Mouse (Mus musculus): ENCODE data around the gene Tnfrsf13c. TPM values are rescaled to one million over a fixed set of nuclear protein-coding genes. Genes with fewer than 3 reads are reported as not detected.

Gene Tnfrsf13c
- polyA plus RNA-seq, 1 experiment from 2014 or later, result not detected

DNA sequence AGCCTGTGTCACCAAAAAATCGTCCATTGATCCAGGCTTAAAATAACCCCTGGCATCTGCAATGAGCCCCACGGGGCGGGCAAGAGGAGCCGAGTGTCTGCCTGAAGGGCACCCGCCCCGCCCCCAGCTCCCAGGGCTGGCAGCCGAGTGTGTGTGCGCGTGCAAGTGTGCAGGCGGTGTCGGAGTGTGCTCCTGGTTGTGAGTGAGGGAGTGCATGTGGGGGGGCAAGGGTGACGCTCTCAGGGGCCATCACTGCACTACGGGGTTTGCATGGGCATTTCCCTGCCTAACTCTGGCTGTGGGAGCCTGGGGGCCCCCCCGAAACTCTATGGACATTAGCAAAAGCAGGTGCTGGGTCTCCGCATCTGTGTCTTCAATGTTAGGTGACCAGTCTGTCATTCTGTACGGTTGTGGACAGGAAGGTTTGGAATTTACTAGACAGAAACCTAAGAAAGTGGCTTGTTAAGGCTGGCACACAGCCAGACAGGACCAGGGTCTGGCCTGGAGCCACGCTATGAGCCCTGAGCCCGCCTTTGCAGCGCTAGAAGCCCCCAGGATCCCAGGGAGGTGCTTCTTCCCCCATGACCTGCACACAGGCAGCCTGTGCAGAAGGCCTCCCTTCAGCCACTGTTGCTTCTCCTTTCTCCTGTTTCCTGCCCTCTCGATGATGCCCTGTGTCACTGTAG lies 7.9 kb downstream of the Tnfrsf13c start:
- Histone ChIP-seq H3K4me1 (ENCODE audit: control insufficient read depth, insufficient read depth, low read length) (peaks cover 12% of the 10 kb centered on the region; the same call in 1 of the 2 replicates), H3K27ac (ENCODE audit: low read length) (no peak overlapping the region), H3K9me3 (ENCODE audit: control insufficient read depth, low read depth, low read length) (no peaks in the 10 kb centered on the region), H3K36me3 (ENCODE audit: control insufficient read depth, insufficient read depth, low read length) (no peaks in the 10 kb centered on the region), H3K27me3 (ENCODE audit: control insufficient read depth, insufficient read depth, low read length) (peaks cover 33% of the 10 kb centered on the region), H3K9ac (replicated peaks; ENCODE audit: low read depth, low read length) (no peak overlapping the region), H3K4me3 (ENCODE audit: low read depth, low read length) (no peak overlapping the region), H3K4me2 (replicated peaks; ENCODE audit: low read depth, low read length) (no peak overlapping the region)
- no peak for ATAC-seq (ENCODE audit: insufficient number of reproducible peaks, insufficient read depth, low FRiP score, low read depth)
- WGBS, result 51% methylated on average over 20 of the region's 20 CpGs

DNA sequence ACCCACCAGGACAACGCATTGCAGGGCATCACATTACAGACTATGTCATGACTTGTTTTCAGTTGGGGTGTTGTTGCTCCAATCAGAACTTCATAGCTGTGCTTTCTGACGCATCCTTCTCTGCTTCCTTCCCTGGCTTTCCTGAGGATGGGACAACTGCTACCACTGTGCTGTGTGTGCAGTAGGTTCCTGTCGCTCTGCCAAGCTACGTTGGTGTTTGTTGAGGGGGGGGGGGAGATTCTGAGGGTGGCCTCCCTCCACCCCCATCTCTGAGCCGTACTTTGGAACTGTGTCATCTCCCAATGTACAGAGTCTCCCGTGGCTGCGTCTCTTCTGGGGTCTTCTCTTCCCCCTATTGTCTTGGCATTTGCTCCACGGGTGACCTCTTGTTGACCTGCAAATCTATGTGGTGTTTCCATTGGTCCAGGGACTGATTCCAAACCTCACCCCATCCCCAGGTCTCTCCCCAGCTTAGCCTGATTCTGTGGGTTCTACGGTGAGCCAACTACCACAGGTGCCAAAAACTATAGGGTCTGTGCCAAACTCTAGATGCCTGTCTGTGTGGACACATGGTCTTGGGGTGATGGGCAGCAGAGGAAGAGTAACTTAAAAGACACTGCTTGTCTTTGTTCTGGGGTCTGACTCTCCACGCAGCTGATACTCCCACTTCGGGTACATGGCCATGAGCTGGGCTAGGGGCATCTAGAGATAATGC lies 8.7 kb downstream of the Tnfrsf13c start:
- 34% methylated on average over 11 of the region's 11 CpGs for WGBS
- H3K9ac ChIP-seq (replicated peaks; ENCODE audit: low read depth, low read length), result no peak overlapping the region
- no peaks in the 10 kb centered on the region for H3K36me3 ChIP-seq (ENCODE audit: control insufficient read depth, insufficient read depth, low read length)
- H3K4me1 ChIP-seq (ENCODE audit: control insufficient read depth, insufficient read depth, low read length), result peaks cover 12% of the 10 kb centered on the region; the same call in 1 of the 2 replicates
- ATAC-seq (ENCODE audit: insufficient number of reproducible peaks, insufficient read depth, low FRiP score, low read depth), result no peak
- no peaks in the 10 kb centered on the region for H3K9me3 ChIP-seq (ENCODE audit: control insufficient read depth, low read depth, low read length)
- H3K4me2 ChIP-seq (replicated peaks; ENCODE audit: low read depth, low read length), result no peak overlapping the region
- no peak overlapping the region for H3K4me3 ChIP-seq (ENCODE audit: low read depth, low read length)
- H3K27me3 ChIP-seq (ENCODE audit: control insufficient read depth, insufficient read depth, low read length), result peaks cover 41% of the 10 kb centered on the region
- no peak overlapping the region for H3K27ac ChIP-seq (ENCODE audit: low read length)

DNA sequence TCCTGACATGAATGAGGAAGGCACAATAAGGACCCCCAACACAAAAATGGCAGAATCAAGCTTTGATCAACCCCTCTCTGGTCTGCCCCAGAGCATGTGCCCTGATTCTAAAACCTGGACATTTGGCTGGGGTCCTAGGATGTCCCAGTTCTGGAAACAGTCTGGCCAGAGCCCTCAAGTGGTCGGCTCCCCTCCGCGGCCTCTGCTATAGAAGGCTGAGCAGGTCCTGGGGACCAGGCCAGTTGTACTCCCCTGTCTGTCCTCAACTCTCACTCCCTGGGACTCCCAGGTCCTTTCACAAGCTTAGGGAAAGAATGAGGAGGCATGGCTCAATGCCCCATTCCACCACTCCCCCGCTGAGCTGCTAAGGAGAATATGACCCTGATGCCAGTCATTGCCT lies 10.9 kb downstream of the Tnfrsf13c start:
- H3K9me3 ChIP-seq (ENCODE audit: control insufficient read depth, low read depth, low read length), result no peaks in the 10 kb centered on the region
- H3K27me3 ChIP-seq (ENCODE audit: control insufficient read depth, insufficient read depth, low read length), result peaks cover 52% of the 10 kb centered on the region
- H3K4me2 ChIP-seq (replicated peaks; ENCODE audit: low read depth, low read length), result no peak overlapping the region
- H3K27ac ChIP-seq (ENCODE audit: low read length), result no peak overlapping the region
- no peak for ATAC-seq (ENCODE audit: insufficient number of reproducible peaks, insufficient read depth, low FRiP score, low read depth)
- H3K36me3 ChIP-seq (ENCODE audit: control insufficient read depth, insufficient read depth, low read length), result no peaks in the 10 kb centered on the region
- peaks cover 12% of the 10 kb centered on the region; the same call in 1 of the 2 replicates for H3K4me1 ChIP-seq (ENCODE audit: control insufficient read depth, insufficient read depth, low read length)
- H3K9ac ChIP-seq (replicated peaks; ENCODE audit: low read depth, low read length), result no peak overlapping the region
- H3K4me3 ChIP-seq (ENCODE audit: low read depth, low read length), result 0 out of 2 replicates have a peak overlapping the region, but pooled peaks have one; percentile 42
- WGBS, result 22% methylated on average over 4 of the region's 4 CpGs

DNA sequence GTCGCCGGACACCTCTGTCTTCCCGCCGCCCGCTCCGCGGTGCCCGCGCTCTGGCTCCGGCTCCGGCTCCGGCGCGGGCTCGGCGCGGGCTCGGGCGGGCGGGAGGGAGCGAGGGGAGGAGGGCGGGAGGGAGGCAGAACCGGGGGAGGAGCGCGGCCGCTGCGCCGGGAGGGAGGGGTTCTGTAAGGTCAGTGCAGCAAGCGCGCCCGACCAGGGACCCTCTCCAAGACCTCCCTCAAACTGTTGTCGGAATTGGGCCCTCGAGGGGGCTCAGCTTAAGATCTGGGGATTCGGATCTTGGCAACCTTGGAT lies 11.5 kb downstream of the Tnfrsf13c start, which contains the start of gene Shisa8:
TSS of gene Shisa8 (minus strand) at position 64 of the 312 bp plus-strand sequence.
- ATAC-seq (ENCODE audit: insufficient number of reproducible peaks, insufficient read depth, low FRiP score, low read depth), result no peak
- peak within 1 kb of the TSS; percentile 85 for H3K4me2 ChIP-seq (replicated peaks; ENCODE audit: low read depth, low read length)
- H3K36me3 ChIP-seq (ENCODE audit: control insufficient read depth, insufficient read depth, low read length), result no peaks in the 10 kb centered on the region
- no peak within 1 kb of the TSS for H3K27ac ChIP-seq (ENCODE audit: low read length)
- peaks cover 54% of the 10 kb centered on the region for H3K27me3 ChIP-seq (ENCODE audit: control insufficient read depth, insufficient read depth, low read length)
- no peak within 1 kb of the TSS for H3K9ac ChIP-seq (replicated peaks; ENCODE audit: low read depth, low read length)
- H3K9me3 ChIP-seq (ENCODE audit: control insufficient read depth, low read depth, low read length), result no peaks in the 10 kb centered on the region
- H3K4me3 ChIP-seq (ENCODE audit: low read depth, low read length), result peak within 1 kb of the TSS; percentile 42
- peaks cover 12% of the 10 kb centered on the region; the same call in 1 of the 2 replicates for H3K4me1 ChIP-seq (ENCODE audit: control insufficient read depth, insufficient read depth, low read length)
- WGBS, result 2% methylated on average over 30 of the region's 34 CpGs

DNA sequence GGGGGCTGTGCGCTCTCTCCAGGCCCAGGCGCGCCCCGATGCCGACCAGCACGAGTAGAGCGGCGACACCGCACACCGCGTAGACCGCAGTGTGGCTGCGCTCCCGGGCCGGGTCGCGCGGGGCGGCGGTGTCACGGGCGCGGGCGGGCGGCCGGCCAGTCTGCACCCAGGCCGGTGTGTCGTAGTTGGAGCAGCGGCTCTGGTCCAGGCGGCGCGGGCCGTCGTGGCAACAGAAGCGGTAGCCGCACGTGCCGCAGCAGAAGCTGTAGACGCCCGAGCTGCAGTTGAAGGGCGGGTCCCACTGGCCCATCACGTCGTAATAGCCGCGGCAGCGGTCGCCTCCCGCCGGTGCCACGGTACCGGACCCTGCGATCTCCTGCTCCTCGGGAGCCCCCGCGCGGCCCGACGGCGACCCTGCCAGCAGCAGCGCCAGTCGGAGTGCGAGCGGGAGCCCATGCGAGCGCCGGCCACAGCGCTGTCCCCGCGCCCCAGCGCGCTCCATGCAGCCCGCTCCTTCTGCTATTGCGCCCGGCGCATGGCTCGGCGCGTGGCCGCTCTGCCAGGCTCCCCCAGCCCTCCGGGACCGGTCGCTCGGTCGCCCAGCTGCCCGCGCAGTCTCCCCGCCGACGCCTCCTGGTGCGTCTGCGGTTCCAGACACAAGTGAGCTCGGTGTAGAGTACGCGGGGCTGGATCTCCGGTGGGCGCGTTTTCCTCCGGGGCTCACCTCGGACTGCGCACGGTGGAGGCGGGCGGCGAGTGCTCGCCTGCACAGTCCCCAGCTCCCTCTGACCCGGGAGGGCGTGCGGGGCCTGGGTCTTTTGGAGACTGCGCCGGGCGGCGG lies 12.0 kb downstream of the Tnfrsf13c start:
- Histone ChIP-seq H3K4me3 (ENCODE audit: low read depth, low read length) (peak overlapping the region; percentile 42), H3K4me1 (ENCODE audit: control insufficient read depth, insufficient read depth, low read length) (peaks cover 12% of the 10 kb centered on the region; the same call in 1 of the 2 replicates), H3K4me2 (replicated peaks; ENCODE audit: low read depth, low read length) (peak overlapping the region; percentile 85), H3K9me3 (ENCODE audit: control insufficient read depth, low read depth, low read length) (no peaks in the 10 kb centered on the region), H3K36me3 (ENCODE audit: control insufficient read depth, insufficient read depth, low read length) (no peaks in the 10 kb centered on the region), H3K27me3 (ENCODE audit: control insufficient read depth, insufficient read depth, low read length) (peaks cover 60% of the 10 kb centered on the region), H3K27ac (ENCODE audit: low read length) (no peak overlapping the region), H3K9ac (replicated peaks; ENCODE audit: low read depth, low read length) (no peak overlapping the region)
- WGBS, result under 1% methylated on average over 99 of the region's 112 CpGs
- ATAC-seq (ENCODE audit: insufficient number of reproducible peaks, insufficient read depth, low FRiP score, low read depth), result no peak; the same call in 1 of the 2 replicates

DNA sequence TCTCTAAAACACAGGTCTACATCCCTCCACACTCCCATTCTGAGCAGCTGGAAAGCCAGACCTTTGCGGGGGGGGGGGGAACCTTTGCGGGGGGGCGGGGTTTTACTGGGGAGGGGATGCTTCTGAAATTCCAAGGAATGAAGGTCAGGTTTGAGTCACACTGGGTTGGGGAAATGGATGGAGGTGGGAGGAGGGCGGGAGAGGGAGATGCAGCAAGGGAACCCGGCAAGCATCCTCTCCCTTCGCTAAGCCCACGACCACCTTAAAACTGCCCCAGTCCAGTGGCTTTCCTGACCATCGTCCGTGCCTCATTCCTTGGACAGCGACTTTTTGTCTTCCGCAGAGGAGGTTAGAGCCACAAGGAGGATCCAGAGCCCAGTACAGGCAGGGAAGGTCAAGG lies 12.9 kb downstream of the Tnfrsf13c start:
- WGBS, result 3% methylated on average over 11 of the region's 11 CpGs

DNA sequence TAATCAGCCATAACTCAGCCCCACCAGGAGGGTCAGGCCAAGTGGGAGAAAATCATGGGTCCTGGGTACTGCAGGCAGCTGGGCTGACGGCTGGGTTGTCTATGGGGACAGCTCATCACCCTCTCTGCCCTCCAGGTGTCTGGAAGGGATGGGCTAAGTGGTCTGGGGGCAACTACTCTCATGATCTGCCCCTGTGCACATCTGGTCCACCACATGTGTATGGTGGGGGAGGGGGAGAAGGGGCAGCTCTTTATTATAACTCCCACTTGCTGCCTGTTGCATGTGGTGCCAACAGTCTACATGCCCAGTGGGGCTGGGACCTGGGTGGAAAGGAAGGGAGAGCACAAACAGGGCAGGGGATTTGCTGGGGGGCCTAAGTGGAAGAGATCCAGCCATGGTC lies 13.4 kb downstream of the Tnfrsf13c start:
- Histone ChIP-seq H3K4me3 (ENCODE audit: low read depth, low read length) (no peak overlapping the region), H3K4me2 (replicated peaks; ENCODE audit: low read depth, low read length) (no peak overlapping the region), H3K9me3 (ENCODE audit: control insufficient read depth, low read depth, low read length) (no peaks in the 10 kb centered on the region), H3K9ac (replicated peaks; ENCODE audit: low read depth, low read length) (no peak overlapping the region), H3K4me1 (ENCODE audit: control insufficient read depth, insufficient read depth, low read length) (peaks cover 22% of the 10 kb centered on the region; the same call in 1 of the 2 replicates), H3K27me3 (ENCODE audit: control insufficient read depth, insufficient read depth, low read length) (peaks cover 67% of the 10 kb centered on the region), H3K27ac (ENCODE audit: low read length) (no peak overlapping the region), H3K36me3 (ENCODE audit: control insufficient read depth, insufficient read depth, low read length) (peaks cover 6% of the 10 kb centered on the region; the same call in 1 of the 2 replicates)
- no peak for ATAC-seq (ENCODE audit: insufficient number of reproducible peaks, insufficient read depth, low FRiP score, low read depth)
- 45% methylated on average over 1 of the region's 1 CpGs for WGBS

More for the DNA sequence above, 12.9 kb downstream of the Tnfrsf13c start:
- peak overlapping the region; percentile 42 for H3K4me3 ChIP-seq (ENCODE audit: low read depth, low read length)
- H3K27ac ChIP-seq (ENCODE audit: low read length), result no peak overlapping the region
- peak overlapping the region; percentile 85; the same call in 1 of the 2 replicates for H3K4me2 ChIP-seq (replicated peaks; ENCODE audit: low read depth, low read length)
- no peak overlapping the region for H3K9ac ChIP-seq (replicated peaks; ENCODE audit: low read depth, low read length)
- peaks cover 67% of the 10 kb centered on the region for H3K27me3 ChIP-seq (ENCODE audit: control insufficient read depth, insufficient read depth, low read length)
- ATAC-seq (ENCODE audit: insufficient number of reproducible peaks, insufficient read depth, low FRiP score, low read depth), result no peak
- H3K9me3 ChIP-seq (ENCODE audit: control insufficient read depth, low read depth, low read length), result no peaks in the 10 kb centered on the region
- H3K4me1 ChIP-seq (ENCODE audit: control insufficient read depth, insufficient read depth, low read length), result peaks cover 17% of the 10 kb centered on the region; the same call in 1 of the 2 replicates
- H3K36me3 ChIP-seq (ENCODE audit: control insufficient read depth, insufficient read depth, low read length), result peaks cover 1% of the 10 kb centered on the region; the same call in 1 of the 2 replicates

Data from stomach, embryonic 14.5 days (tissue).